Mouse (Mus musculus) lung, adult 18-20 months (tissue): ENCODE results near the gene Ctla4.

ENCODE experiments used
- DNase-seq, 2 experiments: peaks; one replicate each; pipeline ENCODE4 v3.0.0; 2022; ENCODE audit warnings: mixed read lengths in 2 of 2

The Ctla4 gene

GRCm38 (mm10) chr1:60866043-60866442 lies 20.8 kb upstream of the Ctla4 start:
- DNase-seq: no peak

DNA sequence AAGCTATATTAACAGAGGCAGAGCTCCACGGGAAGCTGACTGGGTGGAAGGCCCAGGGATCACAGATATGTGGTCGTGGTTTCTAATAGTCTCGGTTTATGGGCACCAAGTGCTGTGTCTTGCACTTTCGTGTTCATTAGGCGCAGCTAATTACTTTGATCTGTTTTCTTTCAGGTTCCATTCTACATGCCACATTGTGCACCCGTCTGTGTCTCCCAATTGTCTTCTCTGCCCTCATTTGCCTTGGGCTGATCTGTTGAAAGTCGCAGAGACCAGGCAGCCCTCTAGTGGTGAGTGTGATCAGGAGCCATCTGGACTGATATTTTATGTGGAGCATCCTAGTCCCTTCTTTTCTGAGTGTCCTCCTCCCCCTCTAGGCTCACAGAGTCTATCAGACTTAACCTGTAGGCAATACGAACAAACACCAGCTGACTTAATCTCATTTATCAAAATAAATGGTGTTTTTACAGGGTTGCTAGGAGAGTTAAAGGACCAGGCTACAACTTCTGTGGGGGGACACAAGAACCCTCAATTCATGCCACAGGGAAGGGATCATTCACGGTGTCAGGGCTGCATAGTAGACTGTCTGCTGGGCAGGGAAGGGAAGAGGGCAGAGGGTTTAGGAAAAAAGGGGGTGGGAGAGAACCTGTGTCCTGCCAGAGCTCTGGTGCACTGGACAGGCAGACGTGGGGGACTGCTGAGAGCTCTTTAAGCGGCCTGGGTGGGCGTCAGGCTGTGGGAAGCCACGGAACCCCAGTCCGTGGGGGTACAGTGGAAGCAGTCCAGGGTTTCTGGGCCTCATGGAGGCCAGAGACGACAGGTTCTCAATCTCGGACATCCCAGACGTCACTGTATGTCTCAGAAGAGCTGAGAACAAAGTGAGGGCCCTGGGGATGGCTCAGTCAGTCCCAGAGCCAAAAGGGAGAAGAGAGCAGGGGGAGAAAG lies 18.2 kb upstream of the Ctla4 start:
- DNase-seq: peak; percentile 24 to 30

DNA sequence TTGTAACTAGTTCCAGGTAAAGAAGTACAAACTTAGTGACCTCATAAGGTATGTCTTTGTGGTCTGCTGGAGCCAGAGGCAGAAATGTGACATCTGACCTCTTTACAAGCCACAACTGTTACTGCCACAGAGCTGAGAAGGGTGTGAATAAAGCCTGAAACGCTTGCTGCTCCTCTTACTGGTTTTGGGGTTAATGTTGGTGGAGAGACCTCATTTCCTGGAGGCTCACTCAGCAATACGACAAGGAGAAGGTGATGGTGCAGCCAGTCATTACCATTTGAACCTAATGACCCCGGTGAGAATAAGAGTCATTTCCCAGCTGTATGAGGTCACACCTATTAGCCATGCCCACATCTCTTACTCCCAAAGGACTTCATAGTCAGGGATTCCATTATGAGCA lies 11.5 kb upstream of the Ctla4 start:
- no peak for DNase-seq

- DNase-seq: no peak
These were observed 6.5 kb upstream of the Ctla4 start for GRCm38 (mm10) chr1:60880116-60880867.

GRCm38 (mm10) chr1:60882792-60883191 lies 4.0 kb upstream of the Ctla4 start:
- DNase-seq: no peak

- no peak for DNase-seq
These were observed 3.5 kb upstream of the Ctla4 start for GRCm38 (mm10) chr1:60883279-60883678.

DNA sequence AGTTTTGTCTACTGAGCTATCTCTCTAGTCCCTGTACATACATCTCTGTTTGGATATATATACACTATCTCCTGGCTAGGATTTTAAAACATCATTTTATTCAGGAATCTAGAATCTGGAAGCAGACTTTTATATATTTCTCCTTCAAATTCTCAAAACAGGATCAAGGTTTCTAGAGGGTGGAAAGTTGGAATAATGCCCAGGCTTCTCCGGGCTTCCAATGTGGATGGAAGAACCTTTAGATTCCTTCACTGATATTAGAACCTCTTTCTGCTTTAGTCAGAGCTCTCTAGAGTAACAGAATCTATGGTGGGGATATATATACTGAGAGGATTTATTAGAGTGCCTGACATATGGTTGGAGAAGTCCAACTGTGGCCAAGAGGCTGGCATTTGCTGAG lies 2.2 kb upstream of the Ctla4 start:
- no peak for DNase-seq

GRCm38 (mm10) chr1:60898127-60898932 lies 11.5 kb downstream of the Ctla4 start:
- DNase-seq: no peak

DNA sequence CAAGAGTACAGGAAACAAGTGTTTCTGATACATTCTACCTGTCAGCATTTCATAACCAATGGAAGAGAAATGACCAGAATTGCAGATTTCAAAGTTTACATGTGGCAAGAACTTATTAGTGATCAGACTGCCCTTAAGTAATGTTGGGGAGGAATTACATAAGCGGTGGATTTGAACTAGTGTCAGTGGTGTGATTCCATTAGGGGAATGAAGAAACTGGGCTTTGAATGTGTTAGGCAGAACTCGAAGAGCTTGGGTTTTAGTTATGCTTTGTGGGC lies 12.1 kb downstream of the Ctla4 start:
- DNase-seq: no peak

DNA sequence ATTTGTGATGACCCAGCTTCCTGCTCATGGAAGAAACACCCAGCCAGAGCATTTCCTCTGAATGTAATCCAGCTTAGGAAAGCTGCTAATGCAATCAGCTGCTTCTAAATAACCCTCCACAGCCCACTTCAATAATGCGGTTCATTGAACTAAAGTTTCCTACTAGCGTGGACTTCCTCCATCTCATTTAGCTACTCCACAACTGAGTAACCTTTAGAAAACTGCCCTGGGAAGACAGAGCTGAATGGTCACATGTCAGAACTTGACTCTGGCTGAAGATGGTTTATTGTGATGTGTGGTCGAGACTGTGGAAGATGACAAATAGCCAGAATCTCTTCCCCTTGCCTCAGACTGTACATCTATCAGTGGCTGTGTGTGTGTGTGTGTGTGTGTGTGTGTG lies 12.4 kb downstream of the Ctla4 start:
- no peak for DNase-seq

GRCm38 (mm10) chr1:60902547-60902946 lies 15.7 kb downstream of the Ctla4 start:
- no peak for DNase-seq

DNA sequence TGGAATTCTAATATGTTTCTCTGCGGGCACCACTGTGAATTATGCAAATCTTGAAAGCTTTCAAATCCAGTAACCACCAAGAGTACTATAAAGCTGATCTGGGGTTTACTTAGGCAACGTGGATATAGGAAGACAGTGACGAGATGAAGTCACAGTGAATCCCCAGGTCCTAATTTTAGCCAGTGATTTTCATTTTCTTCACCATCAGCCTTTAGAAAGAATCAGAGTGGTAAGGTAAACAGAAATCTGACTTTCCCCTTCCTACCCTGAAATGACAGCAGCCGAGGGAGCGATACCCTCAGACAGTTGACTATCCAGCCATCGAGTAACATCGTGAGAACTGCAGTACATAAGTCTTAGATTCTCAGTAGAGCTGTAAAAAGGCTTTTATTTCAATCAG lies 16.3 kb downstream of the Ctla4 start:
- no peak for DNase-seq

DNA sequence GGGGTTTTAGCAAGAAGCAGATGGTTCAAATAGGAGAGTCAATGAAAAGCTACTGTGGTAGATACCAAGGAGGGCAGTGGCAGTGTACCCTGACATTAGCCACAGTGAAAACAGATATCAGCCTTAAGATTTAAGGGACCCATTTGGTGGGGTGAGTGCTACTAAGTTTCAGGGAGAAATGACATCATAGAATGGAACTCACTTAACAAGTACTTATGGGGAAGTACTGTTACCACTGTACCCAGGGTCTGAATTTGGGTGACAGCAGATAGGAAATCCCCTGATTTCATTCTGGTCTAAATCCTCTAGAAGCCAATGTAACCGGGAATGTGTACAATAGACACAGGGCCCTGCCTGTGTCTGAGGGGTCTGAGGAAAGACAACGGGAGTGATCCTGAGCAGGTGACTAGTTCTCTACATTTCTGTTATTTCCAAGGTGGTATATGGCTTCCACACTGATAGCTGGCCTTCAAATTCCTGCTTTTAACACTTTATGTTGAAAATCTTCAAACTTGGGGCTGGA lies 17.7 kb downstream of the Ctla4 start:
- no peak for DNase-seq

GRCm38 (mm10) chr1:60907466-60907865 lies 20.7 kb downstream of the Ctla4 start:
- no peak for DNase-seq

GRCm38 (mm10) chr1:60908751-60909161 lies 22.0 kb downstream of the Ctla4 start:
- DNase-seq: no peak

GRCm38 (mm10) chr1:60909746-60910145 lies 22.9 kb downstream of the Ctla4 start:
- DNase-seq: no peak

DNA sequence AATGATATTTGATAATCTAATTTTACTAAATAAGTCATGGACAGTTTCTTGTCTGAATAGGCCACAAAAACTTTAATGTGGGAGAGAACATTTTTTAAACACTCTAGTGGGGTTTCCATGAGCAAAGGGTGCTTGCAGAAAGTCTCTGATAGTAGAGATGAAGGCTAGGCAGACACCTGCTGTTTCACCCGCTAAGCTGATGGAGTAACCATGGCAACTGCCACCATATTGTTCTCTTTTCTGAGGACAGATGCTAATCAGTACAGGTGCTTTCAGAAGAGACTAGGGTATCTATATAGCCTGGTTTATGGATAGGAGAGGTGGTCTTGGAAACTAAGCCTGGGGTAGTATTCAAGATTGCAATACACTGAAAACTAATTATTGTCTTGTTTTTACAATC lies 24.0 kb downstream of the Ctla4 start:
- no peak for DNase-seq

GRCm38 (mm10) chr1:60911631-60912030 lies 24.8 kb downstream of the Ctla4 start:
- no peak for DNase-seq

DNA sequence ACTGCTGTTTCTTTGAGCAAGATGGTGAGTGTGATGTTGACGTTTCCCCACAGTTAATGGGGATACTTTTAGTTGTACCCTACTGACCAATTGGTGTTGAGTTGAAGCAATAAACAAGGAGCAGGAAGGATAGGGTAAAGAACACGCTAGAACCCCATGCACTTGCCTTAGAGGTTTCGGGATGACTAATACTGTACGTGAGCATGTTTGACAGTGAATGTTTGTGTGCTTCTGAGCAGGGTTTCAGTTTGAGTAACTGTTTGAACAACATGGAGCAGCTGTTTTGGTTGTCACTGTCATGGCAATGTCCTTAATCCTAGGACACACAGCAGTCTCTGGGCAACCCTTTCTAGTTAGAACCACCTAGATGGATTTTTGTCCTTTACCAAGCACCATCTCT lies 26.5 kb downstream of the Ctla4 start:
- DNase-seq: no peak

GRCm38 (mm10) chr1:60916281-60916781 lies 29.5 kb downstream of the Ctla4 start:
- no peak for DNase-seq

DNA sequence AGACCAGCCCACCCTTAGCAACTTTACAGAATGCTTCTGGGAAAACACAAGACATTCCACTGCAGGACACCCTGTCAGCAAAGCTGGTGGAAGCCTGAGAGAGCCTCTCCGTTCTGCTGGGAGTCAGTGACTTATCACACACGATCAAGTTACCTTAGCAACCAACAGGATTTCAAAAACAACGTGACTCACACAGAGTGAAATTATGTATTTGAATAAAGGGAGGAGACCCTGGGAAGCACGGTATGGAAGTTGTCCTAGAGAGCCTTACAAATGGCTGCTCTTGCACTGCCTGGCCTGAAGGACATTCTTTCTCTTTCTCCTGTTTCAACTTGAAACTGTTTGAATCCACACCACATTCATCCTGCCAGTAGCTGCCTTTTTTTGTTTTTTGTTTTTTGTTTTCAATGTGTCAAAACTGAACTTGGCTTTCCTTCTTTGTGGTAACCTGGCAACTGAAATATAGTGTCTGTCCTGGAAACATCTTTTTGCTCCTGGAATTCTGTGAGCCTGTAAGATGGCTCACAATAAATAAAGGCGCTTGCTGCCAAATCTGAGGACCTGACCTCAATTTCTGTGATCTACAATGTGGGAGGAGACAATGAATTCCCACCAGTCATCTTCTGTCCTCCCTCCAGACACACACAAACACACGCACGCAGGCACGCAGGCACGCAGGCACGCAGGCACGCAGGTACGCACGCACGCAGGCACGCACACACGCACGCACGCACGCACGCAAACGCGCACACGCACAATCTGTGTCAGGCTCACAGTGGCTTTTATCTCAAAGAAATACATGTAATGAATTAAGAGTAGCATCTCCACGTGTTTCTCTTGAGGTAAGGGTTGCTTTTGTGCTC lies 33.9 kb downstream of the Ctla4 start:
- no peak for DNase-seq

DNA sequence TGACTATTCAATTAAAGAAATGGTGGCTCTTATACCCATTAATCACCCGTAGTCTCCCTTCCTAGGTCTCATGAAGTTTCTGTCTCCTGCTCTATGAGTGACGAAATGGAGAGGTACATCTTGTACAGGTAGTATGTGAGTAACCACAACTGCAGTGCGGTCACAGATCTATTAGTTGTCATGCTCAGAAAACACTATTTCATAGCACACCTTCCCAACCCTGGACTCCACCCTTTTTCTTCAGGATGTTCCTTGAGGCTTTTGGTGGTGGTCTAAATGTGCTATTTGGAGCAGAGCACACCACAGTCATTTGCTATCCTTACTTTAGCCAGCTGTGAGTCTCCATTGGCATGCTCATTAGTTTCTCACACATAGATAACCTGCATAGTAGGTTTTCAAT lies 42.2 kb downstream of the Ctla4 start:
- no peak for DNase-seq
